Mouse (Mus musculus): ENCODE data around the gene Aqp6.

Aqp6 gene

DNA sequence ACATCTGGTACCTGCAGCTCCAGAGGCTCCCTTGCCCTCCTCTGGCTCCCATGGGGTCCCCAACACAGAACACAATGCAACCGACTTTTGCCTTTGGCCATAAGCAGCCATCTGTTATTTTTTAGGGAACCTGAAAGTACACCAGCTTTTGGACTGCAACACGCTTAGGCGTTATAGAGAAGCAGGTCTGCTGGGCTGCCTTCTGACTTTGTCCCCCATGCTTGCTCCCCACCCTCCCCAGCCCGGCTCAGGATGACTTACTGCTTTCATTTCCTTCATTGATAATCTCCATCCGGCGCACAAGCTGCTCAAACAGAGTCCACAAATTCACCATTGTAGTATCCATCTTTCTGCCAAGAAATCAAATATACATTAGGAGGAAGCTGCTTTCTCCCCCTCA lies 41.4 kb downstream of the Aqp6 start:
- intact Hi-C loops (cut with DNase I): no loop called here

DNA sequence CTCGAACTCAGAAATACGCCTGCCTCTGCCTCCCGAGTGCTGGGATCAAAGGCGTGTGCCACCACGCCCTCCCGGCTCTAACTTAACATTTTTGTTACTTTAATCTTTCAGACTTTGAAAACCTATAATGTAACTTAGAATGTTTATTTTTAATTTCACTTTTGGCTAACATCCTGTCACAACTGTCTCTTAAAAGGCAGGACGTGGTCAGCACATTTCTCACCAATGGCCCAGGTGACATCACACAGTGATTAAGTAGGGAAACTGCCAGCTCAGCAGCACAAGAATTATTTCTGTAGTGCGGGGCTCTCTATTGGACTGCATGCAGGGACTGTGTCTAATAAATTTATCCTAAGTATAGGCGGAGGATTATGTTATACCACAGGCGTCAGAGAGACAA lies 42.6 kb downstream of the Aqp6 start:
- intact Hi-C loops (cut with DNase I): no loop called here

DNA sequence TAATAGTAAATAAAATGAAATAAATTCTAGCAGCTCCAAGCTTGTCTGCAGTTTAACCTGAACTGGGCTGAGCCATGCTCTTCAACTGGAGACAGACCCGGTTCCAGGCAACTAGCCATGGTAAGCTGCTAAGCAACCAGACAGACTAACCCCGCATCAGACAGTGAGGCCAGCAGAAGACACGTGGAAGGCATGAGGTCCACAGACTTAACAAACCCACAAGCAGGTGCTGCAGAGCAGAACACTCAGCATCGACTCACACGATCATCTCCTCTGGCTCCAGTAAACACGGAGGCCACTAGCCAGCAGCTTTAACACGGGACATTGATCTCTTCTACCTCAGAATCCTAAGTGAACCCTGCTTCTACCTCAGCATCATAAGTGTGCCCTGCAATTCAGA lies 43.6 kb downstream of the Aqp6 start:
- intact Hi-C loops (cut with DNase I): no loop called here

DNA sequence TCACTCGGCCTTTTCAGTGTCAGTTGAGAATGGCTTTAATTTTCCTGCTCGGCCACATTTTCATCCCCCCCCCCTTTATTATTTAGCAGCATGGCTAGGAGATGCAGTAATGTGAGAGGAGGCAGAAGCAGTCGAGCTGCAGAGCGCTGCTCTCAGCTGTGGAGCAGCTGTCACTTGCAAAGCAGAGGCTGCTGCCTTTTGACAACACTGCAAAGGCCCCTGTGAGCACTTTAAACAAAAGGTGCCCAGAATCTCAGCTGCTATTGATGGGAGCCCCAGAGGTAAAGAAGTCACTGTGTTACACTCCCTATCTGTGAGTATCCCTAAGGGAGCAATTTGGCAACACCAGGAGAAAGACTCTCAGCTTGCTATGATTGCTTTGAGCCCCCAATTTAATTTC lies 47.1 kb downstream of the Aqp6 start:
- intact Hi-C loops (cut with DNase I): no loop called here

DNA sequence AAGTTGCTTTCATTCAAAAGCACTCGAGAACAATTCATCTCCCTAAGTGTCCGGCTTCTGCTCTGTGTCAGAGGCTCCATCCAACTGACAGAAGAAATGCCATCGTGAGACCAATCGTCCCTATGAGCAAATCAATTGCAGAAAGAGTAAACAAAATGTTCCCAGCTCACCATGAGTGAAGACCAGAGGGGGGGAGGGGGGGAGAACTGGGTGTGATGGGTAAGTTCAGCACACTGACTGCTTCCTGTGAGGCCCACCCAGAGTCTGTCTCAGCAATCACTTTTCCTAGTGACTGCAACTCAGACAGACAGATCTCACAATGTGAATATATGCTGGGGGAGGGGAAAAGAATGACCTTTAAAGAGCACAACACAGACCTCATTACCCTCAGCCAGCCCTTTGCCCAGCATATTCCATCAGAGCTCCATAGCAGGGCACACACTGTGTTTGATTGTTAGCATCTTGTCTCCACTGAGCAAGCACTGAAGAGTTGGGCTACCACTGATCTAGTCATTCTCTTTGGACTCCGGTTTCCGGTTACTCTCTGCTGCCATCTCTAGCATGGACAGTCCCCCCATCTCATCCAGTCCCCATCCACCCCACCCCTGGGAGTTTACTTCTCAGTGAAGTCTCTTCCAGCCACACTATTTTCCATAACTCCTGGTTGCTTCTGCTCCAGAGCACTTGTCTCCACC lies 48.0 kb downstream of the Aqp6 start:
- intact Hi-C loops (cut with DNase I): no loop called here

DNA sequence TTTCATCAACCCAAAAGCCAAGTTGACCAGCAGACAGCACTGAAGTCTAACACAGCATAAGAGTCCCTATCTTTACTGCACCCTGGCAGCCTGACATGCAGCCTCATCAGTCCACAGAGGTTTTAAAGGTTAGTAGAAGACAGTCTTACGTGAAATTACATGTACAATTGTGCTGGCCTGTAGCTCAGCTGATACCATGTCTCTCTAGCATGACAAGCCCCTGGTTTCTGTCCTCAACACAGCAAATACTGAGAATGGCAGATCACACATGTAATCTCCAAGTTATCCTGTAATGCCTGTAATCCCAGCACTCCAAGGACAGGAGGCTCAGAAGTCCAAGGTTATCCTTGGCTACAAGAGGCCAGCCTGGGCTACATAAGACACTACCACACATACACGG lies 49.1 kb downstream of the Aqp6 start:
- intact Hi-C loops (cut with DNase I): no loop called here

DNA sequence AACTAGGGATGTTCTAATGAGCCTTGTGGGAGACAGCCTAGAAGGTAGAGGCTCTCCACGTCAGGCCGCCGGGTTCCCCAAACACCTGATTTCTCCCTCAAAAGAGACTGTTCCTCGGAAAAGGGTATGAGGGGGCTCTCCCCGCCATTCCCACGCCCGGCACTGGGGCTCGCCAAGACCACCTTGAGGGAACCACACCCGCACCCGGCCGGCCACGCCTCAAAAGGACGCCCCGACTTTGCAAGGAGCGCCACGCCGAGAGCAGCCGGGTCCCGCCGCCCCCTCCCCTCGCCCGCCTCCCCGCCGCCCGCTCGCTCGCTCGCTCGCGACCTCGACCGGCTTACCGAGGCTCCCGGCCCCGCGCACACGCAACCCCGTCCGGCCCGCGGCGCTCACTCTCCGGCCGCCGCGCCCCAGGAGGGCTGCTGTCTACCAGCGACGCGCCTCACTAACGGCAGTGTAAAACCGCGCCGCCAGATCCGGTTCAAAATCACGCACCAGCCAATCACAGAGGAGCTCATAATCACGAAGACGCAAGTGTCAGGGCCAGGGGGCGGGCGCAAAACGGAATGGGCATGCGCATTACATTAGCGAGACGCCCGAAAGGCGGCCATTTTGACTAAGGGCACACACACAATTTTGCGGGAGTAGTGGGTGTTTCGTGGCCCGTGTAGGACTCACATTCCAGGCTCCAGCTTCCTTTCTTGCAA lies 50.1 kb downstream of the Aqp6 start, which contains the start of gene Racgap1:
TSS of gene Racgap1 (minus strand) at position 494 of the 710 bp plus-strand sequence.
- intact Hi-C loops (cut with DNase I): no loop called here

DNA sequence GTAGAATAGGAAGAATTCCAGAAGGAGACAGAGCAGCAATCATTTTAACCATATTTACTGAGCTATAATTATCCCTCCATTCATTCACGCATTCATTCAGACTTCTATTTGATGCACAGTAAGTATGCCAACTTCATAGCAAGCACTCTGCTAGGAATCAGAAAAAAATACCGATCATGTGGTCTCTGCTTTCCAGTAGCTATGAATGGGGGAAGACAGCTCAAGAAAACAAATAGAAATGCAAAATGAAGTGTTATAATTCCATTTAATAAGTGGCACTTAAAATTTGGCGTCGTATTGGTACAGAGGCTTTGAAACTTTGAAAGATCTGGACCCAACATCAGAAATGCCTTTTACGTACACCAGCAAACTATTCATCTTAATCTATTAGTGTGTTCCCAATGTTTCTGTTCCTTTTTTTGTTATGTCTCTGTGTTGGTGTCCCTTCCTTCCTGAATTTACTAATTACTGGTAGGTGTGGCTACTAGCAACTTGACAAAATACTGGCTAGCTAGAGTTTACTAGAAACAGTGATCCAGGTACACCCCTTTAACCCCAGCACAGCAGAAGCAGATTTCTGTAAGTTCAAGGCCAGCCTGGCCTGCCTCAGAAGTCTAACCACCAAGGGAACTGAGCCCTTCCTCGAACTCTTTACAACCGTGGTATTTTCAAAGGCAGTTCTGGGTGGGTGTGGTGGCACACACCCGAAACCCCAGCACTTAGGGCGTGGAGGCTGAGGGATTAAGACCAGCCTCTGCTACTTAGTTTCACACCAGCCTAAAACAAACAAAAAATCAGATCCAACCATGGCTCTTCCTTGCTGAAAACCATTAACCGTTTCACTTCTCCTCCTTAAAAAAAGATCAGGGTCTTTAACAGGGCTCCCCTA lies 51.0 kb downstream of the Aqp6 start:
- intact Hi-C loops (cut with DNase I): no loop called here

DNA sequence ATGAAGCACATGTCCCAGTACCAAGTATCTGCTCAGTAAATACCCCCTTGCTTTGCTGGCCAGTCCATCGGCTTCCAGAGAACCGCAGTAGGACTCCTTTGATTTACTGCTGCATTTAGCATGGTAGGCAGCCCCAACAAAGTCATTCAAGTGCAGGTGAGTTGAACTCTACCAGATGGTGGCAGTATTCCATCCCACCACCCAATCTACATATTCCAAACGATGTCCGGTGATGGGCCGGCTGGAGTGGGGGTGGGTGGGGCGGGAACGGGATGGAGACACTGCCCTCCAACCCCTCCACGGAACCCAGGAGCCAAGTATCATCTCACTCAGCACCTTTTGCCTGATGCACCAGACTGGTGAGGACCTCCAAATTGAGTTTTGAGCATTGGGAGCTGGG lies 52.1 kb downstream of the Aqp6 start:
- intact Hi-C loops (cut with DNase I): no loop called here

DNA sequence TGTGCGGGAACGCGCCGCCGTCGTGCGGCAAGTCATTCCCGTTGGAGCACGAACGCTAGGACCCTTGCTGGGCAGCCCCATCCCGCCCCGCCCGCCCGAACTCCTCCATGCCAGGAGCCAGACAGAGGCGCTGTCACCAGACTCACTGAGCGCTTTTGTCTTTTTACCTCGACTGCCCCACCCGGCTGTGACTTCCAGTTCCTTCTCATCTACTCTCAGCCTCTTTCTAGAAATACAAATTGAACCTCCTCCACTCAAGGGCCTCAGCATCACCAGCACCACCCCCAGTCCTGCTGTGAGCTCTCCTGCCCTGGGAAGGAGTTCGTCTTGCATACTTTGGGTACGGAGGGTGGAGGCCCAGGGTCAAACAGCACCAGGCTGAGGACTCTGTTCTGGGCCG lies 52.7 kb downstream of the Aqp6 start:
- intact Hi-C loops (cut with DNase I): no loop called here
